Mouse (Mus musculus) kidney, embryonic 16.5 days (tissue): Measurements from ENCODE around the gene Gchfr. TPM values are rescaled to one million over a fixed set of nuclear protein-coding genes. Genes with fewer than 3 reads are reported as not detected.

Experiments used
- ATAC-seq: fragments of 200-750 bp; cut with Nextera tagmentation; 2 replicates; pipeline ENCODE4 v1.8.0; 2017; ENCODE audit warnings: moderate TSS enrichment; ENCODE audit not compliant: low FRiP score, low TSS enrichment
- H3K27ac ChIP-seq: fragments of 300-500 bp; sonication (generic); 2 replicates; pipeline ENCODE4 v1.5.1; 2014; ENCODE audit warnings: low read length
- H3K27me3 ChIP-seq: fragments of 300-500 bp; sonication (generic); 2 replicates; pipeline ENCODE4 v1.6.1; 2014; ENCODE audit warnings: low read length, control low read depth, mixed read lengths; ENCODE audit not compliant: insufficient read depth
- H3K36me3 ChIP-seq: fragments of 300-500 bp; sonication (generic); 2 replicates; pipeline ENCODE4 v1.6.1; 2014; ENCODE audit warnings: low read length, control low read depth, mixed read lengths; ENCODE audit not compliant: insufficient read depth
- H3K4me1 ChIP-seq: fragments of 300-500 bp; sonication (generic); 2 replicates; pipeline ENCODE4 v1.6.1; 2014; ENCODE audit warnings: low read length, control low read depth, mixed read lengths; ENCODE audit not compliant: insufficient read depth
- H3K4me2 ChIP-seq: fragments of 300-500 bp; sonication (generic); replicated peaks from 2 replicates; pipeline ENCODE4 v1.6.1; 2014; ENCODE audit warnings: low read depth, low read length
- H3K4me3 ChIP-seq: fragments of 300-500 bp; sonication (generic); 2 replicates; pipeline ENCODE4 v1.5.1; 2014; ENCODE audit warnings: mild to moderate bottlenecking, low read length
- H3K9ac ChIP-seq: fragments of 300-500 bp; sonication (generic); replicated peaks from 2 replicates; pipeline ENCODE4 v1.6.1; 2014; ENCODE audit warnings: low read length
- H3K9me3 ChIP-seq: fragments of 300-500 bp; sonication (generic); 2 replicates; pipeline ENCODE4 v1.6.1; 2016; ENCODE audit warnings: low read length, control low read depth
- WGBS: fragments of 180-500 bp; shearing (Covaris S2); extraction: QIAGEN DNeasy Blood & Tissue Kit; methylation state at CpG from one replicate; pipeline ENCODE4 v1.1.7; 2014; 5-methylcytosine and 5-hydroxymethylcytosine counted together
- polyA plus RNA-seq: library from polyadenylated mRNA; unstranded; fragments of >200 nt; fragmentation: Nextera tagmentation; extraction: Ambion mirVana; gene quantifications from 2 replicates; pipeline ENCODE4 v1.2.1, GENCODE M21; 2015

The Gchfr gene
- polyA plus RNA-seq, 1 experiment from 2014 or later = 38.8 TPM

GRCm38 (mm10) chr2:119156081-119156680 is 11.4 kb upstream of the Gchfr start:
- H3K27ac ChIP-seq = peak overlapping the region; percentile 55; the same call in 1 of the 2 replicates
- ATAC-seq = peak; percentile 50
- peaks cover 16% of the 10 kb centered on the region; the same call in 1 of the 2 replicates for H3K36me3 ChIP-seq
- H3K27me3 ChIP-seq = no peaks in the 10 kb centered on the region
- peaks cover 14% of the 10 kb centered on the region for H3K4me1 ChIP-seq
- H3K9ac ChIP-seq = peak overlapping the region; percentile 91
- peak overlapping the region; percentile 77 for H3K4me2 ChIP-seq
- WGBS = 3% methylated on average over 34 of the region's 34 CpGs
- peak overlapping the region; percentile 96 for H3K4me3 ChIP-seq
- no peaks in the 10 kb centered on the region for H3K9me3 ChIP-seq

- Histone ChIP-seq H3K4me1 (peaks cover 14% of the 10 kb centered on the region), H3K4me3 (peak within 1 kb of the TSS; percentile 96), H3K9me3 (no peaks in the 10 kb centered on the region), H3K4me2 (peak within 1 kb of the TSS; percentile 77), H3K9ac (peak within 1 kb of the TSS; percentile 91), H3K27me3 (no peaks in the 10 kb centered on the region), H3K27ac (peak within 1 kb of the TSS; percentile 55; the same call in 1 of the 2 replicates), H3K36me3 (peaks cover 9% of the 10 kb centered on the region; the same call in 1 of the 2 replicates)
- under 1% methylated on average over 54 of the region's 57 CpGs for WGBS
- ATAC-seq = peak; percentile 90
Measured at GRCm38 (mm10) chr2:119156681-119157572, 10.6 kb upstream of the Gchfr start, which contains the start of gene Rmdn3. Gene Rmdn3, minus strand, starts transcription at chr2:119157034.

GRCm38 (mm10) chr2:119157836-119158235 is 9.7 kb upstream of the Gchfr start:
- Histone ChIP-seq H3K4me1 (peaks cover 14% of the 10 kb centered on the region), H3K36me3 (0 out of 2 replicates have a peak, but pooled peaks cover under 1% of the 10 kb centered on the region), H3K27ac (no peak overlapping the region), H3K4me3 (no peak overlapping the region), H3K9me3 (no peaks in the 10 kb centered on the region), H3K9ac (no peak overlapping the region), H3K27me3 (no peaks in the 10 kb centered on the region), H3K4me2 (peak overlapping the region; percentile 77; the same call in 1 of the 2 replicates)
- ATAC-seq = no peak

GRCm38 (mm10) chr2:119161247-119161646 is 6.3 kb upstream of the Gchfr start:
- H3K27me3 ChIP-seq = 0 out of 2 replicates have a peak, but pooled peaks cover 8% of the 10 kb centered on the region
- peak overlapping the region; percentile 21 for H3K27ac ChIP-seq
- no peaks in the 10 kb centered on the region for H3K36me3 ChIP-seq
- H3K9me3 ChIP-seq = no peaks in the 10 kb centered on the region
- H3K4me2 ChIP-seq = no peak overlapping the region
- WGBS = 40% methylated on average over 2 of the region's 2 CpGs
- no peak overlapping the region for H3K4me3 ChIP-seq
- H3K4me1 ChIP-seq = peaks cover 3% of the 10 kb centered on the region; the same call in 1 of the 2 replicates
- no peak overlapping the region for H3K9ac ChIP-seq
- ATAC-seq = 0 out of 2 replicates have a peak, but pooled peaks have one; percentile 11

GRCm38 (mm10) chr2:119163135-119163534 is 4.4 kb upstream of the Gchfr start:
- no peak overlapping the region for H3K9ac ChIP-seq
- no peaks in the 10 kb centered on the region for H3K9me3 ChIP-seq
- ATAC-seq = no peak
- H3K27me3 ChIP-seq = peaks cover 20% of the 10 kb centered on the region; the same call in 1 of the 2 replicates
- H3K27ac ChIP-seq = no peak overlapping the region
- H3K4me2 ChIP-seq = no peak overlapping the region
- peaks cover 12% of the 10 kb centered on the region for H3K4me1 ChIP-seq
- WGBS = 65% methylated on average over 3 of the region's 3 CpGs
- H3K36me3 ChIP-seq = no peaks in the 10 kb centered on the region
- H3K4me3 ChIP-seq = no peak overlapping the region

GRCm38 (mm10) chr2:119163999-119164398 is 3.6 kb upstream of the Gchfr start:
- Histone ChIP-seq H3K4me2 (no peak overlapping the region), H3K27ac (no peak overlapping the region), H3K27me3 (peaks cover 21% of the 10 kb centered on the region; the same call in 1 of the 2 replicates), H3K4me3 (no peak overlapping the region), H3K4me1 (peaks cover 12% of the 10 kb centered on the region), H3K36me3 (no peaks in the 10 kb centered on the region), H3K9me3 (no peaks in the 10 kb centered on the region), H3K9ac (no peak overlapping the region)
- 88% methylated on average over 4 of the region's 4 CpGs for WGBS
- ATAC-seq = no peak

GRCm38 (mm10) chr2:119165401-119165800 is 2.2 kb upstream of the Gchfr start:
- H3K4me1 ChIP-seq = peaks cover 12% of the 10 kb centered on the region
- H3K9me3 ChIP-seq = no peaks in the 10 kb centered on the region
- no peak overlapping the region for H3K9ac ChIP-seq
- no peak overlapping the region for H3K4me3 ChIP-seq
- H3K36me3 ChIP-seq = no peaks in the 10 kb centered on the region
- no peak overlapping the region for H3K4me2 ChIP-seq
- H3K27ac ChIP-seq = no peak overlapping the region
- ATAC-seq = no peak
- H3K27me3 ChIP-seq = peaks cover 21% of the 10 kb centered on the region; the same call in 1 of the 2 replicates

- Histone ChIP-seq H3K36me3 (no peaks in the 10 kb centered on the region), H3K4me3 (peak overlapping the region; percentile 58), H3K27me3 (peaks cover 21% of the 10 kb centered on the region; the same call in 1 of the 2 replicates), H3K4me2 (peak overlapping the region; percentile 94), H3K9ac (peak overlapping the region; percentile 62), H3K4me1 (peaks cover 18% of the 10 kb centered on the region), H3K27ac (no peak overlapping the region), H3K9me3 (no peaks in the 10 kb centered on the region)
- ATAC-seq = no peak; the same call in 1 of the 2 replicates
- WGBS = 3% methylated on average over 26 of the region's 26 CpGs
Measured at GRCm38 (mm10) chr2:119167866-119168256, 288 bp downstream of the Gchfr start.

- Histone ChIP-seq H3K27ac (no peak overlapping the region), H3K9ac (no peak overlapping the region), H3K27me3 (peaks cover 21% of the 10 kb centered on the region; the same call in 1 of the 2 replicates), H3K9me3 (no peaks in the 10 kb centered on the region), H3K36me3 (no peaks in the 10 kb centered on the region), H3K4me2 (no peak overlapping the region), H3K4me3 (no peak overlapping the region), H3K4me1 (peaks cover 42% of the 10 kb centered on the region)
- 84% methylated on average over 2 of the region's 2 CpGs for WGBS
- ATAC-seq = no peak
Measured at GRCm38 (mm10) chr2:119170282-119170681, 2.7 kb downstream of the Gchfr start.
